Mouse (Mus musculus): ENCODE measurements around the gene Tmem120a.

Tmem120a gene

DNA sequence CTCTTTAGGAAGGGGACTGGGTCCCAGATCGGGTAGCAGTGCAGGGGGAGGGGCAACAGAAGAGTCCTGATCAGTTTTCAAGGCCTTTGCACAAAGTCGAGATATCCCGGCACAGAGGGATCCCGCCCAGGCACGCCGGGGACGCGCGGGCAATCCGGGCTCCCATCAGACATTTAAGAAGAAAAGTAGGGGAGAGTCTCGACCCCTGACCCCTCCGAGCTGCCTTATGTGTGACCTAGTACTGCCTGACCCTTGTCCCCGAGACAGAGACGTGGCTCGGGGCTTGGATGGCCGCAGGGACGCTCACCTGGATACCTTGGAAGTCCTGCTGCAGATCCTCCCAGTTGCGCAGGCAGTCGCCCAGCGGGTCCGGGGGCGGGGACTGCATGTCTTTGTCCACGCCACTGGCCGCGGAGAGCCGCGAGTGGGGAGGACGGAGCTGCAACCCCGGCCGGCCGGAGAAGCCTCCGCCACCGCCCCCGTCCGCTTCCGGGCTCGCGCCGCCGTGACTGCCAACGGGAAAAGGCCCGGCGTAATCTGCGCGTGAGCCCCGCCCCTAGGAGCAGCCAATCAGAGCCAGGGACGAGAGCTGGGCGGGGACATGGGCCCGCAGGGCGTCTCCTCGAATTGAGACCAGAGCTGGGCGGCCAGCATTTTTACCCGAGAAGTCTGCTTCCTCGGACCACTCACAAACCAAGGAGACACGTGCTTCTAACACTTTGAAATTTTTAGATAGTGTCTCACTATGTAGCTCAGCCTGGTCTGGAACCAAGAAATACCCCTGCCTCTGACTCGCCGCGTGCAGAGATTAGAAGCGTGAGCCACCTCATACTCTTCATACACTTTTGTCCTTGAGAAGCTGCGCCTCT lies at the start of gene Tmem120a:
Tmem120a (minus strand) TSS at position 708 of the 869 bp plus-strand sequence.
- peak; percentile 90 for DNase-seq (ENCODE audit: low read depth)

DNA sequence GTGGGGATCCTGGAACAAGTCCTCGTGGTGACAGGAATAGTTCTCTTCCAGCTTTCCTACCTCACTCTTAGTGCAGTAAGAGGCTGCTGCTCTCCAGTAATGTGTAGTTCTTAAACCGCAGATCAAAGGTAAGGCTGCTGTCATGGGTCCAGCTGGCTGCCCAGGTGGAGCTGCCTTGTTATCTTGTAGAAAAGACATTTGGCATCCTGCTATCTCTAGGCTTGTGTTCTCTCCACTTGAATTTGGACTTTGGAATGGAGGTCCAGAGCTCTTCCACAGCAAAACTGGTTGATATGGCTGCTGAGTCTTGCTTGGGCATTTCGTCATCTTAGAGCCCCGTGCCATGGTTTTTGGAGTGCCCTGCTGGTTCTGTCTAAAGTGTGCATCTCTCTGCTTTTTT lies 38.7 kb upstream of the Tmem120a start:
- no peak for DNase-seq (ENCODE audit: low read depth)

DNA sequence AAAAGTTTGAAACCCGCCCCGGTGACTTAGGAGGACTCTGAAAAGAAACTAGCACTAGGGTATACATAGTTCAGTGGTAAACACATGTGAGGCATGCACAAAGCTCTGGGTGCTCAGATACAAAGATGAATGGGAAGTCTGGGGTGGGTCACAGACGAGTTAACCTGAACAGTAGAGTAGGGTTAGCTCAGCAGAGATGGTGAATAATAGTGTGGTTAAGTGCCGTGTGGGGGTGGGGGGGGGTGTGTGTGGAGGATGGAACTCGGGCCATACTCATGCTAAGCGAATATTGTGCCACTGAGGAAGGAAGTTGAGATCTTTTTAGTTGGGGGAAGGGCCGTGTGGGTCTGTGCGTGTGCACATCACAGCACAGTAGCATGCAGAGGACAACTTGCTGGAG lies 36.1 kb upstream of the Tmem120a start:
- DNase-seq (ENCODE audit: low read depth) = no peak

DNA sequence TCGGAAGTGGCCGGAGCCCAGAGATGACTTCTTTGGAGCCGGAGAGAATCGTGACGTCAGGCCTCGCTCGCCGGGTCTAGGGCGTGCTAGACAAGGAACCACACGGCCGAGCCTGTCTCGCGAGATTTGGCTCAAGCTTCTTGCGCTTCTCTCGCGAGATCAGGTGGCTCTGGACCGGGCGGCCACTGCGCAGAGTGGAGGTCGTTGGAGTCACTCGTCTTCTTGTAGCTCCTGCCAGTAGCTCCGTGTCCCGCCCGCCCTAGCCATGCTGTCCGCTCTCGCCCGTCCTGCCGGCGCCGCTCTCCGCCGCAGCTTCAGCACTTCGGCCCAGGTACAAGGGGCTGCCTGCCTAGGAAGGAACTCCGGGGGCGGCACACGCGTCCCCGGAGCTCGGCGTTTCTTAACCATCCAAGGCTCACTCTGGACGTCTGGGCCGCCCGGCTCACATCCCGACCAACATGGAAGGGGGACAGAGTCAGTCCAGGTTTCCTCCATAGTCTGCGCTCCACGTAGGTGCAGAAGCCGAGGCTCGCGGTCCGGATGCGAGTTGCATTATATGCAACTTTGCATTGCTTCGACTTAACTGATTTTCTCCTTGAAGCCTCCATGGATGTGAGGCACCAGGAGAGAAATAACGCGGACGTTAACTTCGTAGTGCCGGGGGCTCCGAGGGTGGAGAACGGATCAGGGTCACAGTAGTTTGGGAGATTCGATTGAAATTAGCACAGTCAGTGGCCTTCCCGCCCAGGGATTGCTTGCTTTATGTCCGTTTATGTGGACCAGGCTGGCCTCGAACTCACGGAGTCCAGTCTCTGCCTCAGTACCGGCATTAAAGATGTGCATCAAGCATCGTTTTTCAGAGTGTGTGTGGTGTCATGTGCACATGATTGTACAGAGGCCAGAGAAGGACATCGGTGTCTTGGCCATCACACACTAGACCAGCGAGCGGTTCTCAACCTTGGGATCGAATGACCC lies 34.5 kb upstream of the Tmem120a start, which contains the start of gene Mdh2:
Mdh2 (plus strand) TSS at position 10 of the 975 bp plus-strand sequence.
- DNase-seq (ENCODE audit: low read depth) = peak; percentile 100

DNA sequence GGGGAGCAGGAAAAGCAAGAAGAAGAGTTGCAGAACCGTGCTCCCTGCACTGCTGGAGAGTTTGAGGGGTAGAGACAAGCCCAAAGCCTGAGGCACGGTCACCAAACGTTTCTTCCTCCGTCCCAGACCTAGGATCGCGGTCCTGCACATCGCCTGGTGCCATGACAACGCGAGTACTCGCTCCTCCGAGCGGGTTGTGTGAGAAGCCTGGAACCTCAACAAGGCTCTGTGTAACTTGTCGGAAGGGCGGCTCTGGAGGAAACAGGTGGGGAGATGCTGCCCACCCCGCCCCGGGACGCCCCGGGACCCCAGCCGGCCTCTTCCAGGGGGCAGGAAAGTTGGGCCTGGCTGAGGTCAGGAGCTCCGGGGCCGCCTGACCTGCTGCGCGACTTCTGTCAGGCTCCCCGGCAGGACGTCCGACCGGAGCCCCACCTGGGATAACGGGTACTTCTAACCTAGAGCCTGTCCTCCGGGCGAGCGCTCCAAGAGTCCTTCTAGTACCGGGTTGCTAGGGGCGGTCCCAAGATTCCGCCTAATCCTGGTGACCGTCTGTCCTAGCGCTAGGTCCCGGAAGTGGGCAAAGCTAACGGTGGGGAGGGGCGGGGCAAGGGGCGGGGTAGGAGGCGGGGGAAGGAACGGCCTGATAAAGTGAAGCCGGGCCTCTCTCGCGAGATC lies 33.7 kb upstream of the Tmem120a start, which contains the start of gene Styxl1:
Styxl1 (minus strand) TSS at position 590 of the 675 bp plus-strand sequence.
- DNase-seq (ENCODE audit: low read depth) = no peak

DNA sequence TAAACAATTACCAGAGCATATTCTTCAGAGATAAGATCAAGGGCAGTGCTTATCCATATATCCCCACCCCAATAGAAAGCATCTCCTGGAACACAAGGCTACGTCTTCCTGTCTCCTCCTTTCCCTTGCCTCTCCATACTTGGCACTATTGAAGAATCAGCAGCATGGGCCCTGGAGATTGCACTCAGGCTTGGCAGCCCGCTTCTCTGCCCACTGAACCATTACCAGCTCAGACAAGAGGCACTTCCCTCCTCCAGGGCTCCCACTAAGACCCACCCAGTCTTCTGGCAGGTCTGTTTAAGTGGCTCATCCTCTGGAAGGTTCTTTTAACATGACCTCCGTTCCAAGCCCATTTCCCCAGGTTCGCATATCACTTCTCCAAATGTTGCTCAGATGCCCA lies 32.3 kb upstream of the Tmem120a start:
- no peak for DNase-seq (ENCODE audit: low read depth)

DNA sequence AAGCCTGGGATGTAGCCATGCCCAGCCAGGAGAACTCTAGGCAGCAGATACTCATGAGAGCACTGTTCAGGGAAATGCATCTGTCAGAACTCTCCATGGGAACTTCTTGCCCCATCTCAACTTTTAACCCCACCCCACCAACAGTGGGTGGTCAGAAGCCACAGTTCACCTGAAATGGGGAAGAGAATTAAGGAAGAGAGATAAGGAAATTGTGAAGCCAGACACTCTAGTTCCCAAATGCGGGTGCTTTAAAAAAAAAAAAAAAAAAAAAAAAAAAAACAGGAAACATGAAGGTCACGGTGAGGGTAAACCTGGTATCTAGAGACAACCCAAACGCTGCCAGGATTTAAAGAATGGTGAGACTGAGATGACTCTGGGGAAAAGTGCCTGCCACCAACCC lies 28.3 kb upstream of the Tmem120a start:
- no peak for DNase-seq (ENCODE audit: low read depth)

DNA sequence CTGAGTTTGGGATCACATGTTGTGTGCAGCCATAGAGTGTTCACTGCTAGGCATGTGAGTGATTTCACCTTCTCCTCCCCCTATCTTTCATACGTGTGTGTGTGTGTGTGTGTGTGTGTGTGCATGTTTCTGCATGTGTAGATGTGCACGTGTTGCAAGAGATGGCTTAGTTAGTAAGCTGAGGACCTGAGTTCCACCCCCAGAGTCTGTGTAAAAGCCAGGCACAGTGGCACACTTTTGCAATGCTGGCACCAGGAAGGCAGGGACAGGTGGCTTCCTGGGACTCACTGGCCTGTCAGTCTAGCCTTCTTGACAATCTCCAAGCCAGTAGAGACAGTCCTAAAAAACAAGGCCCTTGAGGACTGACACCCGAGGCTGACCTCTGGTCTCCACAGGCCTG lies 20.7 kb upstream of the Tmem120a start:
- DNase-seq (ENCODE audit: low read depth) = no peak

DNA sequence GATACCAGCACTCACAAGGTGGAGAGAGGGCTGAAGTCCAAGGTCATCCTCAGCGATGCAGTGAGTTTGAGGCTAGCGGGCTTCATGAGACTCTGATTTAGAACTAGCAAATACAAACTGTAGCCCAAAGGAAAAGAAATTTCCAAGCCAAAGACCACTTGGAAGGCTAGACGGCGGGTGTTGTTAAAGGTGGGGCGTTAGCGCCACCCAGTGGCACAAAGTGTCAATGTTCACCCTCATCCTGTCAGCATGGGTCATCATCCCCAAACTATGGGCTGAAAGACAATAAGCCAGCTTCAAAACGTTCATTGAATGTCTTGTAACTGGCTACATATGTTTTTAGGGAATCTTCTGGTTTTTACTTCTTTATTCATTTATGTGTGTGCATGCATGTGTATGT lies 19.3 kb upstream of the Tmem120a start:
- peak; percentile 43 for DNase-seq (ENCODE audit: low read depth)

DNA sequence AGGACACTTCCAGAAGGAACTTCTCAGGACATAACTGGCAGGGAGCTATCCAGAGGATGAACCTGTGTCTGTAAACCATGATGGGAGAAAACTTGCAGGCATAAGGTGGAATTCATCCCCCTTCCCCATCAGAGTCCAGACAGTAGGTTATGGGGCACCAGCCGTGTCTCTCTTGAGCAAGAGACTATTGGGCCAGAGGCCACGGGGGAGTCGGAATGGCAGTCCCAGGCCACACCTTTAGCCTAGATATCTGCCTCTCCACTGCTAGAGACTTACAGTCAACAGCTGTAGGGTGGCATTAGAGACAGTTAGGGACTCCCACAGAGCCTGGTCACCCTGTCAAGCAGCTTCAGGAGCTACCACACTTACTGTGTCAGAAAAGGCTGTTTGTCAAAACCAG lies 17.6 kb upstream of the Tmem120a start:
- no peak for DNase-seq (ENCODE audit: low read depth)

DNA sequence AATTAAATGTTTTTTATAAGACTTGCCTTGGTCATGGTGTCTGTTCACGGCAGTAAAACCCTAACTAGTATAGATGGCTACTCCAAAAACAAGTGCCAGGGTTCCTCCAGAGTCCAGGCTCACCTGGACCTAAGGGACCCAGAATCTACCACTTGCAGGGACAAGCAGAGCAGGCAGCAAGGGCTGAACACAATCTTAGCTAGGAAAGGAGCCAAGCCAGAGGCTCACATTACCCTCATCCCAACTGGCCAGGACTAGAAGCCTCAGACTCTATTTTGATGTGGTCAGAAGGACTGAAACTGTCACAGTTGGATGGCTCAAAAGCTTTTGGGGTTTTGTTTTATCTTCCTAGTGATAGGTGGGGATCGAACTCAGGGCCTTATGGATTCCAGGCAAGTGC lies 7.3 kb upstream of the Tmem120a start:
- DNase-seq (ENCODE audit: low read depth) = no peak

DNA sequence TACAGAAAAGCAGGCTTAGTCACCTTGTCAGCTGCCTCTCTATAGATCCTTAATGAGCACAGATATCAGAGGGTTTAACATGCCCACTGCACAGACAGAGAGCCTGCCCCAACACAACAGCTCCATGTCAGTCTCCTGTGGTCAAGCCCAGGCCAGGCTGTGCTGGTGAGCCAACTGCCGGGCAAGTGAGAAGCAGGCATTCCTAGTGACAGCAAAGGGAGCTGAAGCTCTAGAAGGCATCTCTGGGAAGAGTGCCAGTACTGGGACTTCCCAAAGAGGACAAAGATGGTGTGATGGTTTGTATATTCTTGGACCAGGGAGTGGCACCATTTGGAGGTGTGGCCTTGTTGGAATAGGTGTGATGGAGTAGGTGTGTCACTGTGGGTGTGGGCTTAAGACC lies 6.8 kb upstream of the Tmem120a start:
- no peak for DNase-seq (ENCODE audit: low read depth)

DNA sequence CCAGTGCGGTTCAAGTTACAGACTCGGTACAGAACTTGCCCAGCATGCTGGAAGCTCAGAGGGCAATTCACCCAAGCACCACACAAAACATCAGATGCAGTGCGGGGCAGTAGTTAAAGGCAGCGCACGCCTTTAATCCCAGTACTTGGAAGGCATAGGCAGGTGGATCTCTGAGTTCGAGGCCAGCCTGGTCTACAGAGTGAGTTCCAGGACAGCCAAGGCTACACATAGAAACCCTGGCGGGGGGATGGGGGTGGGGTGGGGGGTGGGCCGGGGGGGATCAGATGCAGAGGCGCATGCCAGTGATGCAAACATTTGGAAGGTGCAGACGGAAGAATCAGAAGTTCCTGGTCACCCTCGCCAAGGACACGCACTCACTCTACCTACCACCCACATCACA lies 494 bp upstream of the Tmem120a start:
- DNase-seq (ENCODE audit: low read depth) = no peak

DNA sequence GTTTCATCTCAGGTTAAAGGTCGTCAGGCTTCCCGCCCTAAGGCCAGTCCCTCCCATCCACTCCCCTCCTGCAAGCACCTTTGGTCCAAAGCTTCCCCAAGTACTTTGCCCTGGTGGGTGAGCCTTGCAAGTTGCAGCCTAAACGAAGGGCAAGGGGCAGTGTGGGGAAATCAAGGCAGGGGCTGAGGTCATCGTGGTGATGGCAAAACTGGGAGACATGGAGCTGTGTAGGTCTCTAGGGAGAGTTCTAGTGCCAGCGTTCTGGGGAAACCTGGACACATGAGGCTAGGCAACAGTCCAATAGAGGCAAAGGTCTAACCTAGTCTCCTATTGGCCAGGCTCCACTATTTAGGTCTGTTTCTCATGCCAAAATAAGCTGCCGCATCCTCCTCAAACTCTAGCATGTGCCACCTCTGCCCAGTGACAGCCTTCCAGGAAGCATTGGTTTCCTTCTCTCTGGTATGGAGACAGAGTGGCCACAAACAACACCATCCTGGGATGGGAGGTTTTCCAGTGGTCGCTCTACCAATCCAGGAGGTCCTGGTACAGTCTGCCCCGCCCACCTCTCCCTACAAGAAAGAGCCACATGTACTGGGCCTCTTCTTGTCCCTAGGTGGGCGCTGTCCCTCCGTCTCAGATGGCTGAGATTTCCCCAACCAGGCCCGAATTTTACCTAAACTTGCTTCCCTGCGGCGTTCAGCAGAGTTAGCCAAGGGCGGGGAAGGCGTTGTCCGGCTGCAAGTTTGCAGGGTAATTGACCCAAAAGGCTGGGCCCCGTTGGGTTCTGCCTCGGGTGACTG lies 1.1 kb downstream of the Tmem120a start:
- DNase-seq (ENCODE audit: low read depth) = no peak

DNA sequence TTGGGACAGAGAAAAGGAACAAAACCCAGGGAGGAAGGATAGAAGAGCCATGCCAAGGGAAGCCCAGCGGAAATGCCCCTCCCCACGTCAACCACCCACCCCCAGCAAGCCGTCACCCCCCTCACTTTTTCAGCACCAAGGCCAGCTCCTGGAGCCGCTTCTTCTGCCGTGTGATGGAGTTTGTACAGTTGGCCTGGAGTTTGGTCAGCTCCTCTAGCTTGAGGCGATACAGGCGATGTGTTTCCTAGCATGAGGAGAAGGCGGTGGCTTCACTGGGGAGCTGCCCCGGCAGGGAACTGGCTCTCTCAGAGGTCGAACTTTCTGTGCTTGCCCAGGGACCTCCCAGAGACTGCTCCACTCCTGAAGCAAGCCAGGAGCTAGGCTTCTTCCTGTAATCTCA lies 2.1 kb downstream of the Tmem120a start:
- DNase-seq (ENCODE audit: low read depth) = peak; percentile 19

DNA sequence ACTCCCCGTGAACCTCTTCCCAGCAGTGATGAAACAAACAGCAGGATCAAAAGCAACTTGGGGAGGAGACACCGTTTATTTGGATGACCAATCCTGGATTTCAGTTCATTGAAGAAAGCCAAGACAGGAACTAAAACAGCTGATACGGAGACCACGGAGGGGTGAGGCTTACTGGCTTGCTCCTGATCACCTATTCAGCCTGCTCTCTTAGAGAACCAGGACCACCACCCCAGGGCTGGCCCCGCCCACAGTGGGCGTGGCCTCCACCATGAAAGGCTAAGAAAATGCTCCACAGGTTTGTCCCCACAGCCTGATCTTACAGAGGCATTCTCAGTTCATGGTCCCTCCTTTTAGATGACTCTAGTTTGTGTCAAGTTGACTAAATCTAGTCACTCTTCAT lies 6.0 kb downstream of the Tmem120a start:
- no peak for DNase-seq (ENCODE audit: low read depth)

DNA sequence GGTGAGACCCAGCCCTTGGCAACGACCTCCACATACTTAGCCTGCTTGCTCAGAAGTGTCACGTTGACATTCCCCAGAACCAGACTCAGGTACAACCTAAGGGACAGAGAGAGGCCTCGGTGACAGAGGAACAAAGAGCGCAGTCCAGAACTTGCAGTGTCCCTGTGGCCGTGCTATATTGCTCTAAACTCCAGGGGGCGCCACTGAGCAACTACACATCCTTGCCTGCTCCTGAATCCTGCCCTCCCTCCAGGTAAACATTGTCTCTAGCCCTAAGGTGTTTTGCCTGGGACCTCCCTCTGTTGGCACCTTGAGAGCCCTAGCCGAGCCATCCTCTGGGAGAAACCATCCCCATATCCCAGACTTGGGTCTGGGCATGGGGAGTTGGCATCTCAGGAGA lies 7.1 kb downstream of the Tmem120a start:
- no peak for DNase-seq (ENCODE audit: low read depth)

DNA sequence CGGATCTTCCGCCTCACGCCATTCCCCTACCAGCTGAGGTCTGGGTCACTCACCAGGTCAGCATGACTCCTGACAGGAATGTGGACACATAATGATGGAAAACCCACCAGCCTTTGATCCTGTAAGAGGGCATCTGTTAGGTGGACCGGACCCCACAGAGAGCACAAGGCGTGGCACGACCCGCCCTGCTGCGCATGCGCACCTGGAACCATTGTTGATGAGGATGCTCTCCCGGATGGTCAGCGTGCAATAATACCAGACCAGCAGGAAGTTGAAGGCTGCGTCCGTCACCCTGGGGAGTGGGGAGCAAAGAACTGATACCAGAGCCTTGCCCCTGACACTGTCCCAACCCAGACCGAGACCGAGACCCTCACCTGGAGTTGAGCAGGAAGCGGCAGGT lies 7.7 kb downstream of the Tmem120a start:
- DNase-seq (ENCODE audit: low read depth) = no peak

DNA sequence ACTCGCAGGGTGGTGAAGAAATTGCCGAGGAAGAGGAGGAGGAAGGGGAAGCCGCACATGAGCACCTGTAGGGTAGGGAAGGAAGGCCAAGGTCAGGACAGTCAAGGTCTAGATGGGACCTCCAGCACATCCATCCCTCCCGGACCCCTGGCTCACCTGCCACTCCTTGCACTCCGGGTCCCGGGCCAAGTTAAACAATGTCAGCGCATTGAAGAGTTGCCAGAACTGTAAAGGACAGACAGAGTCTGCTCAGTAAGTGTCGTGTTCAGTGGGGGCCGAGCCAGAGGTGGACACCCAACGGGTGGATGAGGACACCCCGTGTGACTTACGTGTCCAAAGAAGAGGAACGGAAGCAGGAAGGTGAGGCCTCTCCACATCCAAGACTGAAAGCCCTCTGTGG lies 8.5 kb downstream of the Tmem120a start:
- no peak for DNase-seq (ENCODE audit: low read depth)

DNA sequence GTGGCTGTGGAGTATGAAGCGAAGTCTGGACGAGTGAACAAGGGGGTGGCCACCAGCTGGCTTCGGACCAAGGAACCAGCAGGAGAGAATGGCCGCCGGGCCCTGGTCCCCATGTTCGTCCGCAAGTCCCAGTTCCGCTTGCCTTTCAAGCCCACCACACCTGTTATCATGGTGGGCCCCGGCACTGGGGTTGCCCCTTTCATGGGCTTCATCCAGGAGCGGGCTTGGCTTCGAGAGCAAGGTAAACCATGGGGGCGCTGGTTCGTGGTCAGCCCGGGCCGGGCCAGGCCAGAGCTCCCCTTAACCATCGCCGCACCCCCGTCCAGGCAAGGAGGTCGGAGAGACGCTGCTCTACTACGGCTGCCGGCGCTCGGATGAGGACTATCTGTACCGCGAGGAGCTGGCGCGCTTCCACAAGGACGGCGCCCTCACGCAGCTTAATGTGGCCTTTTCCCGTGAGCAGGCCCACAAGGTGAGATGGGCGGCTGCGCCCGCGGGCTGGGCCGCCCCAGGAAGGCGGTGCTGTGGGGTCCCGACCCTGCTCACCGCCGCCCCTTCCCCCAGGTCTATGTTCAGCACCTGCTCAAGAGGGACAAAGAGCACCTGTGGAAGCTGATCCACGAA lies 10.1 kb downstream of the Tmem120a start:
- no peak for DNase-seq (ENCODE audit: low read depth)

DNA sequence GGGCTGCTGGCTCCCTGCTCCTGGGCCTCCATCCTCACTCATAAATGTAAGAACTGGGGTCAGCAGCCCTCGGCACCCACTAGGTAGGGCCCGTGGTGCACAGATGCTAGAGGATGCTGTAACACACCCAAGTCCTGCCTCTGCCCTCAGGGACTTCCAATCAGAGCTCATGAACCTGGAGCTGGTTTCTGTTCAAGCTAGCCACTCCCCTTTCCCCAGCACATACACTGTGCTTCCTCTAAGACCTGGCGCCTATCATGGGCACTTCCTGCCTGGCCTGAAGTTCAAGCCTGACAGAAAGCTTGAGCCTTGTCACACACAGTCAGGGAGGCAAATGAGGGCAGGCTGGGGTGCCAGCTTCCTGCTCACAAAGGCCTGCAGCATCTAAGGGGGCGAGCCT lies 11.2 kb downstream of the Tmem120a start:
- DNase-seq (ENCODE audit: low read depth) = no peak
